8 mouse cellular contexts compared by ENCODE assay signal in genomic region chr17:28575244-28576125, GRCm38 (mm10). TPM values are rescaled to one million over a fixed set of nuclear protein-coding genes. Genes with fewer than 3 reads are reported as not detected.
DNase-seq lines count a peak whose midpoint lies in the region; ATAC-seq and TF ChIP-seq lines count a peak whose summit lies in the region.

Lhfpl5 (plus strand) TSS chr17:28575641.

- no peaks in the 10 kb centered on the region for H3K4me1 ChIP-seq in ES-Bruce4 (ENCODE audit: control insufficient read depth, insufficient read depth, low read length)
- peaks cover 11% of the 10 kb centered on the region for H3K4me1 ChIP-seq in limb, embryonic 10.5 days
- H3K4me1 ChIP-seq in midbrain, embryonic 16.5 days (ENCODE audit: control insufficient read depth, insufficient read depth, low read length) = peaks cover 7% of the 10 kb centered on the region; the same call in 1 of the 2 replicates

- DNase-seq in cerebellum, adult 9-10 months = no peak
- peak; percentile 77 to 84 for DNase-seq in cerebellum, postnatal 10 days
- DNase-seq in limb, embryonic 10.5 days (ENCODE audit: low spot score) = peak; percentile 92
- peak; percentile 75 for DNase-seq in thymus, postnatal 14 days

- TF ChIP-seq EP300 in ES-Bruce4 (IDR thresholded peaks at IDR 0.05; ENCODE audit: insufficient read depth, low read depth, low read length) = peak; percentile 44; the same call in 1 of the 2 replicates

- no peak for TF ChIP-seq CTCF in ES-Bruce4 (IDR thresholded peaks at IDR 0.05; ENCODE audit: low read depth, low read length)

- H3K27ac ChIP-seq in ES-Bruce4 (ENCODE audit: insufficient read depth, low read length) = no peak within 1 kb of the TSS
- H3K27ac ChIP-seq in limb, embryonic 10.5 days = no peak within 1 kb of the TSS
- H3K27ac ChIP-seq in midbrain, embryonic 16.5 days (ENCODE audit: low read length) = no peak within 1 kb of the TSS

- H3K9me3 ChIP-seq in ES-Bruce4 (replicated peaks; ENCODE audit: control insufficient read depth, insufficient read depth, low read length, poor library complexity, severe bottlenecking) = no peaks in the 10 kb centered on the region
- no peaks in the 10 kb centered on the region for H3K9me3 ChIP-seq in limb, embryonic 10.5 days (replicated peaks)
- no peaks in the 10 kb centered on the region for H3K9me3 ChIP-seq in midbrain, embryonic 16.5 days (replicated peaks; ENCODE audit: control insufficient read depth, low read length, poor library complexity, severe bottlenecking)

- H3K4me2 ChIP-seq in midbrain, embryonic 16.5 days (ENCODE audit: low read length) = peak within 1 kb of the TSS; percentile 89

- peak within 1 kb of the TSS; percentile 59 for H3K4me3 ChIP-seq in ES-Bruce4 (ENCODE audit: low read depth, low read length)
- peak within 1 kb of the TSS; percentile 33 for H3K4me3 ChIP-seq in limb, embryonic 10.5 days
- H3K4me3 ChIP-seq in midbrain, embryonic 16.5 days (ENCODE audit: low read depth, low read length) = peak within 1 kb of the TSS; percentile 50

- 16% methylated on average over 50 of the region's 50 CpGs for WGBS in limb, embryonic 10.5 days
- whole genome bisulfite sequencing in midbrain, embryonic 16.5 days = 17% methylated on average over 46 of the region's 50 CpGs

- TF ChIP-seq POLR2A in ES-Bruce4 (IDR thresholded peaks at IDR 0.05; ENCODE audit: insufficient read depth, low read length) = no peak

- H3K36me3 ChIP-seq in ES-Bruce4 (ENCODE audit: control insufficient read depth, insufficient read depth, low read length, poor library complexity, severe bottlenecking) = no peaks in the 10 kb centered on the region
- no peaks in the 10 kb centered on the region for H3K36me3 ChIP-seq in limb, embryonic 10.5 days
- H3K36me3 ChIP-seq in midbrain, embryonic 16.5 days (ENCODE audit: control insufficient read depth, insufficient read depth, low read length) = no peaks in the 10 kb centered on the region

- no peaks in the 10 kb centered on the region for H3K27me3 ChIP-seq in ES-Bruce4 (ENCODE audit: control insufficient read depth, insufficient read depth, low read length, poor library complexity, severe bottlenecking)
- peaks cover 6% of the 10 kb centered on the region; the same call in 1 of the 2 replicates for H3K27me3 ChIP-seq in limb, embryonic 10.5 days (ENCODE audit: low read depth, poor library complexity, severe bottlenecking)
- no peaks in the 10 kb centered on the region; the same call in 1 of the 2 replicates for H3K27me3 ChIP-seq in midbrain, embryonic 16.5 days (ENCODE audit: control insufficient read depth, insufficient read depth, low read depth, low read length)

- peak; percentile 10; the same call in 1 of the 2 replicates for ATAC-seq in cerebellum, adult (ENCODE audit: insufficient number of reproducible peaks, low FRiP score, low TSS enrichment)
- peak; percentile 93 for ATAC-seq in granulocyte monocyte progenitor cell, adult 5-6 weeks (replicated peaks; ENCODE audit: poor library complexity, severe bottlenecking)
- peak; percentile 81; the same call in 1 of the 2 replicates for ATAC-seq in midbrain, embryonic 16.5 days

- H3K9ac ChIP-seq in ES-Bruce4 (ENCODE audit: low read depth, poor library complexity, severe bottlenecking) = no peak within 1 kb of the TSS
- H3K9ac ChIP-seq in midbrain, embryonic 16.5 days (ENCODE audit: low read depth, low read length) = peak within 1 kb of the TSS; percentile 71

RNA-seq across cellular contexts. Expression of gene Lhfpl5, which starts in this region (rescaled TPM):
- not detected in 2 replicates for polyA plus RNA-seq in ES-Bruce4 (2011; ENCODE audit: insufficient read depth, insufficient read length, low read depth, missing spikeins)
- total RNA-seq in granulocyte monocyte progenitor cell, adult 5-6 weeks (2014; fragmentation: Nextera tagmentation) = not detected in 2 replicates
- not detected in 2 replicates for total RNA-seq in granulocyte monocyte progenitor cell, adult 5-6 weeks (2017)
- polyA plus RNA-seq in limb, embryonic 10.5 days (2016; fragmentation: Nextera tagmentation; extraction: Ambion mirVana) = 0.39 and 0.55 TPM in 2 replicates
- polyA plus RNA-seq in midbrain, embryonic 16.5 days (2015; fragmentation: Nextera tagmentation; extraction: Ambion mirVana) = 13.1 and 16.6 TPM in 2 replicates

Comparison
In these comparisons a context has a peak if more than half of its experiments do, and no peak if none do; other contexts are left out.
1. Peak in ATAC-seq in granulocyte monocyte progenitor cell, adult 5-6 weeks; RNA of the gene not detected or under 1 TPM.
2. Peak in DNase-seq and H3K4me3 ChIP-seq in limb, embryonic 10.5 days; RNA of the gene not detected or under 1 TPM.
3. ATAC-seq: peak in every context shown above with its lines; median percentile 93 in granulocyte monocyte progenitor cell, adult 5-6 weeks; 81 in midbrain, embryonic 16.5 days; 10 in cerebellum, adult.